Mouse (Mus musculus) thymus, adult 2 months (tissue): ENCODE data around the gene Eps8.

ENCODE experiments used
- CTCF ChIP-seq: fragments of 200-500 bp; IDR thresholded peaks from 2 replicates; pipeline ENCODE4 v1.5.1; 2012; ENCODE audit warnings: mild to moderate bottlenecking, control low read depth, low read length, moderate library complexity, borderline replicate concordance; ENCODE audit not compliant: control insufficient read depth, poor library complexity, insufficient read depth; ENCODE audit errors: extremely low read depth
- POLR2A ChIP-seq: fragments of 200-500 bp; IDR thresholded peaks from 2 replicates; pipeline ENCODE4 v1.6.1; 2012; ENCODE audit warnings: mild to moderate bottlenecking, low read length, control low read depth, moderate library complexity; ENCODE audit not compliant: control insufficient read depth, poor library complexity, insufficient read depth; ENCODE audit errors: extremely low read depth

- no peak for TF ChIP-seq CTCF
- TF ChIP-seq POLR2A: no peak
Observed at GRCm38 (mm10) chr6:137467696-137468095, 187.0 kb downstream of the Eps8 start.
